Mouse (Mus musculus): ENCODE results near the gene Draxin.

Draxin gene

DNA sequence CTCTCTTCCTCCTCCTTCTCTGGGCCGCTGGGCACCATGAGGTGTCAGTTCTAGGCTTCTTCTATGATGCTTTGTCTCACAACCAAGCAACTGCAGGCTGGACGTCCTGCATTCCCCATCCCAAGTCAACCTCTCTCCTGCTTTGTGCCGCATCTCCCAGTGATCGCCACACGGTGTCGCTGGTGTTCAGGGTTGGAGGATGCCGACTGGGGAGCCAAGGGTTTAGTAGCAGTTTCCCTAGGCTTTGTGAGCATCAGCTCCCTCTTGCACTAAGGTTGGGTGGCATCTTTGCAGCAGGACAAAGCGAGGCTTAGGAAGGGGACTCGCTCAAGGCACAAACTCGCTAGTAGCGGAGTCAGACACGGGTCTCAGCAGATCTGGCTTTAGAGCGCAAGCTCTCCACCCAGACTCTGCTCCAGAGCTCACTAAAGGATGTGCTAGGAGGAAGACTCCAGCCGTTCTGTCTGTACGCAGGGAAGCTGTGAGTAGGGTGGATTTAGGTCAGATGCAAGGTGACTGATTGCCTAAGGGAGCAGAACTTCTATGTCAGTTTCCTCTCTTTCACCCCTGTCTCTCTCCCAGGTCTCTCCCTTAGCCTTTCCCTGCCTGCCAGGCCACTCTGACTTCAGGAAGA lies 15.6 kb downstream of the Draxin start:
- DNase-seq (ENCODE audit: low spot score) = peak; percentile 83

DNA sequence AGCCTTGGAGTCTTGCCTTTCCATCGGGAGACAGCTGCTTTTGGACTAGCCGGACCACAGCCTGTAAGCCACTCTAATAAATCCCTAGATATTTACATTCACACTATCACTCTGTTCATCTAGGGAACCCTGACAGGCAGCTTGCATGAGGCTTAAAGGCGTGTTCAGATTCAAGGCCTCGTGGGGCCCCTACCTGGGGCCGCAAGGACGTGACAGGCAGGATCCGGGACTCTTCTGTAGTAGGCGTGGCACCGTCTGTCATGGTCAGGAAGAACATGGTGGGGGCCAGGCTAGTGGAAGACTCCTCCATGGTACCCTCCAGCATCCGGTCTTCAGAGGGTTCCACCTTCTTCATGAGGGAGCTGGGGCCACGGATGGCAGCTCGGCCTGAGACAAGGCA lies 18.0 kb downstream of the Draxin start:
- no peak for DNase-seq (ENCODE audit: low spot score)

DNA sequence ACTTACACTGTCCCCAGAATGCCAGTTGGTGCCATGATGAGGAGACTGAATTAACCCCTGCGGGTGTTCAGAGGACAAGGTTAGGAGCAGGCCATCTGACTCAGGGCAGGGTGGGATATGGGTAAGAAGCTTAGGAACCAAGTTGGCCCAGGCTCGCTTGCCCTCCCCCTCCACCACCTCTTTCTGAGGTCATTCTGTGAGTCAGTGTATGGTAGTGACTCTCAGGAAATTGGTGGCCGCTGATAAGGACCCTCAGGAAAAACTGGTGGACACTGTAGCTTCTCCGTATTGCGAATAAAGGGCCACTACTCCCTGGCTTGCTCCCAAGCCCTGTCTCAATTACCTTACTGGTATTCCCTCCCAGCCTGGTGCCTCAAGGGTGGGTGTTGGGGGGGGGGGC lies 21.3 kb downstream of the Draxin start:
- DNase-seq (ENCODE audit: low spot score) = no peak

DNA sequence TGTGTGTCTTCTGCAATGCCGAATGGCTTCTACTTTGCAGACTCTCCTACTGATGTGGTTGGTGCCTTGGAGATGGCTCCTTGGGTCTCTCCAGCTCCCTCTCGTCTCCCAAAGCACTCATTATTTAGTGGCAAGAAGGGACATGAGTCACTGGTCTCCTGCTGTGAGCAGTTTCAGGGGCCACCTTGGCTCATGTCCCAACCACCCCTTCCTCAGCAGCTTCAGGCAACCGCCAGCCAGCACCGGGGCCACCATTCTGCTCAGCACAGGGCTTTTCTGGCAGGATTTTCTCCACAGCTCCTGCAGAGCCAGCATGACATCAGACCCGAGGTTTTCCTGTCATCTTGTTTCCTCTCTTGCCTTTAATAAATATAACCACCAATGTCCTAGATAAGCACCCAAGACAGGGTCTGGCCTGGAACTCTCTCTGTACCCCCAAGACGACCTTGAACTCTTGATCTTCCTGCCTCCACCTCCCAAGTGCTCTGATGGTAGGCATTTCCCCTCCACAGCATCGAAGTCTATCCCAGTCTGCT lies 21.9 kb downstream of the Draxin start:
- DNase-seq (ENCODE audit: low spot score) = no peak

DNA sequence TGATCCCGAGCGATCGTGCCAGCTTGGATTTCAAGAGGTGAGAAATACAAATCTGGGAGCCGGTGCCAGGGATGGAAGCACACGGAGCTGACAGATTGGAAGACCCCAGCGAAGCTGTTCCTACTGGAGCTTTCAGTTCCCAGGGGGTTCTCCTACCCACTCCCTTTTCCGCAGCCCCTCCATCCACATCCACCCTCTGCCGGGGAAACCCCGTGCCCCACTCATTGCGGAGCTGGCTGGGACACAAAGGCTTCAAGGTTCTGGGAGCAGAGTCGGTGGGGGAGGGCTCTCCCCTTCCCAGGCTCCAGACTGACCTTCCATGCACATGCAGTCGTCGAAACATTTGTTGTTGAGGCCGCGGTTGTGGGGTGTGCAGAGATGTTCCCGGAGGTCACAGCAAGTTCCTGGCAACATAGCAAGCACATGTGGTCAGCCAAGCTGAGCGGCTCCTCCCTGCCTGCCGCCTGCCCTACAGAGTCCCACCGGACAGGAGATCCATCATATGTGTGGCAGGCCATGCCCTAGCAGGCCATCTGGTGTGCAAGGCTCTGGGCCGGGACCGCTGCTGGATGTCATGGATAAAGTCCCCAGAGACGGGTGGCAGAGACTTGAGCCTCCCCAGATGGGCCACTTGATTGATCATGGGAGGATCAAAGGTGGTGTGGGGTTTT lies 22.7 kb downstream of the Draxin start:
- no peak for DNase-seq (ENCODE audit: low spot score)

DNA sequence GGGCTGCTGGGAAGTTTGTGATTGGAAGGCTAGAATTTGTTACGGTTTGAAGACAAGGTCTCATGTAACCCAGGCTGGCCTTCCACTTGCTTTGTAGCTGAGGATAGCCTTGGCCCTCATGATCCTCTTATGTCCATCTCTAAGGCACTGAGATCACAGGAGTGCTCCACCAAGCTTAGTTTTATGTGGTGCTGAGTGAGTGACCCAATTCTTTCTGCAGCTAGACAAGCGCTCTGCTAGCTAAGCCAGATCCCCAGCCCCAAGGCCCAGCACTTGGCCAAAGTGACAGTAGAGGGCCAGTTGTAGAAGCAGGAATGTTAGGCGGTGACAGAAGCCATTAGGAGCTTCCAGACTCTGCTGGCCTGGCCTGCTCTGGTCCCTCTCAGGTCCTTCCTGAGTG lies 26.4 kb downstream of the Draxin start:
- no peak for DNase-seq (ENCODE audit: low spot score)

DNA sequence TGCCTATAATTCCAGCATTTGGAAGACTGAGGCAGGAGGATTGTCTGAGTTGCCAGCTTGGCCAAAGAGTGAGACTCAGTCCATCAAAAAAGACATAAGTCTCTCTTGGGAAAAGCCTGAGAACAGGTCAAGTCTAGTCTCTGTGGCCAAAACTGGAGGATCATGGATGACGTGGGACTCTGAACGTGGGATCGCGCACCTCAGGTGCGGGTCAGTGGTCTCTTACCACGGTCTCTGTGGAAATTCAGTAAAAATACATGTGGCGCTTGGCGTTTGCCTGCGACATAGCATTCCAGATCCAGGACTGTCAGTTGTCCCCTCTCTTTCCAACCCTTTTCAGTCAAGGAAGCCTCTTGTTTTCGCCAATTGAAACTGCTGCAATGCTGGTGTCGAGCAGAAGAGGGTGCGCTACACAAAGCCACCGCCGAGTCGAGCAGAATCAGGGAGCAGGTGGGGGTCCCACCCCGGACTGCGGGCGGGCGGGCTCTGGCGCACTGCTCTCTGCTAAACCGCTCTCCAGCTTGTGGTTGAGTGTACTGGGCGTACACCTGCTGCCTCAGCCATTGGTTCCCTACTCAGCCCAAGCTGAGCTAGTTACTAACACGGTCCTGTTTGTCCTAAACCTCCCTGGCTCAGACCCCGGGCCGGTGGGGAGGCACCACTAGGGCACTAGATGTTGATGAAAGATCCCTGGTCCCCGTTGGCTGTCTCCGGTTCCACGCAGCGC lies 28.5 kb downstream of the Draxin start:
- DNase-seq (ENCODE audit: low spot score) = peak; percentile 60

DNA sequence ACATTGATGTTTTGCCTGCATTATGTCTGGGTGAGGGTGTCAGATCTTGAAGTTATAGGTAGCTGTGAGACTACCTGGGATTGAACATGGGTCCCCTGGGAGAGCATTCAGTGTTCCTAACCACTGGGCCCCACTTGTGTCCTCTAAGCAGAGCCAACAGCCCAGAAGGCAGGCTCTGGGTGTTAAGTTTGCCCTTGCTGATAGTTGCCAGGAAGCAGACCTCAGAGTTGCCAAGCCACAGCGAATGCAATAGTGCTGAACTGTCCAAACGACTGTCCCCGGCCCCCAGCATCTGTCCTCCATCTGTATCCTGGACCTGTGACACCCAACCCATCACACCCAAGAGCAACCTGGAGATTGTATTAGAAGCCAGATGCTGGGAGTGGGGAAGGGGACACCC lies 31.8 kb downstream of the Draxin start:
- DNase-seq (ENCODE audit: low spot score) = no peak

DNA sequence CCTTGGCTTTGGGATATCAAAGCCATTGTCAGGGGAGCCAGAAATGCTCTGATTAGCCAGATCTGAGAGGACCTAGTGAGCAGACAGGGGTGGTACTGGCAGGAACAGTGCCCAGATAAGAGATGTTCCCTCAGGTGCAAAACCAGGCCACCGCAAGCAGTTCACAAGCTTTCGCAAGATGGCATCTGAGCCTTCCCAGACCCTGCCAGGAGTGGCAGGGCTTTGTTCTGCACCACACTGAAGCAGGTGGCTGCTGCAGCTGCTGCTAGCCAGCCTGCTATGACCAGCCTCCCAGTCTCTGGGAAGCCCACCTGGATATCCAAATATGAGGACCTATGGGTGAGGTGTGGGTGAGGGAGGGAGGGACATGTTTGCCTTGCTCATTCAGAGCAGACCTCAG lies 32.6 kb downstream of the Draxin start:
- no peak for DNase-seq (ENCODE audit: low spot score)

DNA sequence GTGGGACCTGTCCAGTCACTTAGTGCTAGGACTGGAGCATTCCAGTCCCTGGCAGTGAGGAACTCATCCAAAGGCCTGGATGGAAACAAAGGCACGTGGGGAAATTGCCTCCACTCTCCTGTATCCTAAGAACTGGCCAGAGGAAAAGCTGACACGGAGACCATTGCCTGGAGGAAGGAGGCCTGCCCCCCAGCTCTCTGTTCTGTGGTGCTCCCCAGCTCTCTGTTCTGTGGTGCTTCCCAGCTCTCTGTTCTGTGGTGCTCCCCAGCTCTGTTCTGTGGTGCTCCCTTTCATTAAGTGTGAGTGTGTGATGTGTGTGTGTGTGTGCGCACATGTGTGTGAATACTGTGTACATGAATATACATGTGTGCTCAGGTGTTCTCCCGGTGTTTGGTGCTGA lies 35.4 kb downstream of the Draxin start:
- no peak for DNase-seq (ENCODE audit: low spot score)

DNA sequence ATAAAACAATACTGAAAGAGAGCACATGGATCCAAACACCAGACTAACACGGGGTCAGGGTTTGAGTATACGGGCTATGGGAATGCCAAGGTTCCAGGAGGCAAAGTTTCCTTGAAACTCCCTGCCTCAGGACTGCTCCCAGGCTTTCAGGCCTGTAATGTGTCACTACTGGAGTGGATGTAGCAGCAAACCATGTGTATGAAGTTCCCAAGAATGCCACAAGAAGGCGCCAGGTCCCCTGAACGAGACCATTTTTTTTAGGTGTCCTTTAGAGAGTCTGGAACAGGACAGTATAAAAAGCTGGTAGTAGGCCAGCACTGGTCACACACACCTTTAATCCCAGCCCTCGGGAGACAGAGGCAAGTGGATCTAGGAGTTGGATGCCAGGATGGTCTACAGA lies 36.3 kb downstream of the Draxin start:
- DNase-seq (ENCODE audit: low spot score) = no peak

DNA sequence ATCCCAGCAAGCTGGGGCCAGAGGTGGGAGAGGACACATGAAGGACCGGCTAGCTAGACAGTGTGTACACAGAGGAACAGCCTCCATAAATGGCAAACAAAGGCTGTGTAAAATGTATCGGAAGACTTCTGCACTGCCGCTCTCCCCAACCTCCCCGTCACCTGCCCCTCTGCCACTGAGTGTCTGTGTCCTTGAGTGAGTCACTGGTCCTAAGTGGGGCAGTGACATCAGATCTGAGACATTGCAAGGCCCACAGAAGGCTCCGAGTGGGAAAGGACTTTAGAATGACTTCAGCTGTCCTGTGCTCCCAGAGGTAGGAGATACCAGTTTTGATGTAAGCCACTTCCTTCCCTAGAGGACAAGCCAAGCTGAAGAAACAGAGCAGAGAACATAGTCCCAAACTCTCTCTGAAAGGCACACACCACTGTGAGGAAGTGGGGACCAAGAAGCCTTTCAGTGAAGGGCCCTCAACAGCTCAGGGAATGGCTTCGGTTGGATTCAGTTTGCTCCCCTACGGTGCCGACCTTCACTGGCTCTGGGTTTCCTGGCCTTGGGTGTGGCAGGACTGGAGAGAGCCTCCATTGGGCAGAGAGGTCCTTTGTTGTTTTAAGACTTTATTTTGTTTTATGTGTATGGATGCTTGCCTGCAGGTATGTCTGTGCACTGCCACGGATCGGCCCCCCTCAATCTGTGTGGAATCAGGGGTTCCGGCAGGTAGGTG lies 37.8 kb downstream of the Draxin start:
- DNase-seq (ENCODE audit: low spot score) = no peak

DNA sequence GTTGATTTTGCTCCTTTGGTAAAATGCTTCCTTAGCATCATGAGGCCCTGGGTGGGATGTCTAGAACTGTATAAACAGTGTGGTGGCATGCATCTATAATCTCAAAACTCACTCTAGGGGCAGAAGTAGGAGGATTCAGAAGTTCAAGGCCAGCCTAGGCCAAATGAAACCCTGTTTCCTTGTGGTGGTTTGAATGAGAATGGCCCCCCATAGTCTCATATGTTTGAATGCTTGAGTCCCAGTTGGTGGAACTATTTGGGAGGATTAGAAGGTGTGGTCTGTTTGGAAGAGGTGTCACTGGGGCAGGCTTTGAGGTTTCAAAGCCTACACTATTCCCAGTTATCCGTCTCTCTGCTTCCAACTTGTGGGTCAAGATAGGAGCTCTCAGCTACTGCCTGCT lies 39.3 kb downstream of the Draxin start:
- DNase-seq (ENCODE audit: low spot score) = no peak

DNA sequence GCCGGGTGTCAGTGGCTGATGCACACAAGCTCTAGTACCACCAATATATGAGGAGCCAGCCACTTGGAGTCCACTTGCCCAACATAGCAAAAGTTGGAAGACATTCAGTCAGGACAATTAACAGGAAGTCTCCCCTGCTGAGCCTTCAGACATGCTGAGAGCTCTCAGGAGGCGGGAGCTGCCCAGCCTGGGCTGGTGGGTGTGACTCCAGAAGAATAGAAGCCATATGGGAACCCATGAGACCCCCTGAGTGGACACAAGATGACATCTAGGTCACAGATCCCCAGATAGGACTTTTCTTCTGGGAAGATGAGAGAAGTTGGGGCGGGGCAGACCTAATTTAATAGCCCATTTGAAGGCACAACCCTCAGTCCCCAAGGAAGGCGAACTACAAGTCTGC lies 41.3 kb downstream of the Draxin start:
- no peak for DNase-seq (ENCODE audit: low spot score)

DNA sequence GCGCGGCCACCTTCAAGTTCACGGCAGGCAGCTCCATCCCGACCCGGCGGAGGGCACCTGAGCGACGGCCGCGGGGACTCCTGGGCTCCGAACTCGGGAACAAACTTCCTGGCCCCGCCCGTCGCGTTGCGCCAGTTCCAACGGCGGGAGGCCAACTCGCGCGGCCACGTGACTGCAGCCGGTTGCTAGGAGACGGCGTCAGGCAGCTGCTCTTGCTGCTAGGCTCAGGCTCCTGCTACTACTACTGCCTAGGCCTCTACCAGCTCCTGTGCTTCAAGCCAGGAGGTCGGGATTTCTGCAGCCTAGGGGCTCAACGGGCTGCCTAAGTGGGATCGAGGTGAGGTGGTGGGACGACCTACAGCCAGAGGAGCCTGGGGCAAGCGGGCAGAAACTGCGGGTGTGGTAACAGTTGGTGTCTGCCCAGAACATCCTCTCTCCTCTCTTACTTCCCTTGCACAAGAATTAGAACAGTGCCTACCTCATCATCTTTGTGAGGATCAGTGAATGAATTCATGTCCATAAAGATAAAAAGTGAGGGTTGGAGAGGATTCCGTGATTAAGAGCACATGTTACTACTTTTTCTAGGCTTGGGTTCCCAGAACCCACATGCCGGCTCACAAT lies 42.5 kb downstream of the Draxin start, which contains the start of gene Agtrap:
Agtrap (minus strand) TSS at position 125 of the 621 bp plus-strand sequence.
- peak; percentile 94 for DNase-seq (ENCODE audit: low spot score)

DNA sequence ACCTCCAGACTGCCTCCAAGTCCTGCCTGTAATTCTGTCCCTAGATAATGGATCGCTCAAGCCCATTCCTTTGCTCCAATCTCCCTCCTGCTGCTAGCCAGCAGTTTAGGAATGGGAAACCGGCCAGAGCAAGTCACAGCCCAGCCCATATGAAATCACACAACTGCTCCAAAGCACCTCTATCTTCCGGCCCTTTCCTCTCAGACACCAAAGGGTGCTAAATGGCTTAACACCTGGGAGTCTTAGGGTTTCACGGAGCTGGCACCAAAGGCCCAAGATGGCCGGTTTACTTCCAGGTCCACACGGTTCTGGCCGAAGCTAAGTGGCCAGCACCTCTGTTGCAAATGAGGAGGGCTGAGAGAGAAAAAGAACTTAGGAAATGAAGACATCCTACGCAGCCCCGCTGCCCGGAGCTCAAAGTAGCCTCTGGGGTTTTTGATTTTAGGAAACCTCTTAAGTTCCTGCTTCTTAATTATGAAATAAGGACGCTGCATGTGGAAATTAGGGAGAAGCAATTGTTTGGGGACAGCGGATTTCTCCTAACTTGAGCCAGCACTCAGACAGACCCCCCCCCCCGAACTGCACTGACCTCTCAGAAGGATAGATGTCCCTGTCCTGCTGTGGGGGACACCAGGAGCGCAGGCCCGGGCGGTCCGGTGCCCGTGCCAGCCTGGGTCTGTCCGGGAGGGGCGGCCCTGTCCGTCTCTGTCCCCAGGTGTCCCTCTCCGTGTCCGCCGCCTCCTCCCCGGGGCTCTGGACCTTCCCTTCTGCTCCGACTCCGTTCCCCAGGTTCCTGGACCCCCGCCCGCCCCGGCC lies 43.2 kb downstream of the Draxin start:
- no peak for DNase-seq (ENCODE audit: low spot score)

DNA sequence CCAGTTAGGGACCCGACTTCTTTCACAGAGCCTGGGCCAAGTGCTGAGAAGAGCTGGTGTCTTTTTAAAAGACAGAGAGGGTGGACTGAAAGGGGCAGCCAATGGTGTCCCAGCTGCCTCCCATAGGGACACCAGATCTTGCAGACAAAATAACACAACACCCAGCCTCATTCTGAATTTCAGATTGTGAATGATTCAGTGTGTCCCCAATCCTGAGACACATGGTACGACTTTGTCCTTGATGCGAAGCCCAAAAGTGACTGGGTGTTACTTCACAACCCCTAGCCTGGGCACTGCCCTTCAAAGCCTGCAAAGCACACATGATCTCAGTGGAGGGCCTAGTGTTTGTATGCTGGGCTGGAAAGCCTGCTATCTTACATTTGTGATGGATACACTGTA lies 44.6 kb downstream of the Draxin start:
- DNase-seq (ENCODE audit: low spot score) = no peak

DNA sequence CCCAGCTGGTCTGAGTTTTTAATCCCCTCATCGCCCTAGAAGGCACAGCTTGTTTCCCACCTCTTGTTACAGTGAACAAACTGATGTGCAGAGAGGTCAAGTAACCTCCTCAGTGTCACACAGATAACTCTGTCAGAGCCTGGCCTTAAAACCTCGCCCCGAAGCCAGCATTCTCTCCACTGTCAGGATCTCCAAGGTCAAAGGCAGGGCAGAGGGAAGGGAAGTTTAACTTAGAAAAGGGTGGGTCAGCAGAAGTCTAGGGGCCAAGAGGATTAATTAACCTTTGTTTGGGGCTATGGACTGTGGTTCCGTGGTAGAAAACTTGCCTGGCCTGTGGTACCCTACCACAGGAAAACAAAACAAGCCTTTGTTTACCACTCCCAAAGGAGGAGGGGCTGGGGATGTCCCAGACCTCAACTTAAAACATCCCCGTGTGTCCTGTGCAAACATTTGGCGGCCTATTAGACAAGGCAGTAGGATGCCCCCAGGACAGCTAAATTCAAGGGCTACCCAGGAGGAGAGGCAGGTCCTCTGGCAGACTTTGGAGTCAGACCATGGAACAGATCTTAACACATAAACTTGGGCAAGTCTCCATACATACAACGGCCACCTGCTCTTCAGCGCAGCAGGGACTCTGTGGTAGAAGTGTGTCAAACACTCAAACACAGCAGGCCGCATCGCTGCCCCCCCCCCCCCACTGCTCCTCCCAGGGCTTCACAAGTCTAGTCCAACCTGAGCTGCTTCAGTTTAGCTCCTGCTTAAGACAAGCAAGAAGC lies 45.2 kb downstream of the Draxin start:
- DNase-seq (ENCODE audit: low spot score) = no peak

DNA sequence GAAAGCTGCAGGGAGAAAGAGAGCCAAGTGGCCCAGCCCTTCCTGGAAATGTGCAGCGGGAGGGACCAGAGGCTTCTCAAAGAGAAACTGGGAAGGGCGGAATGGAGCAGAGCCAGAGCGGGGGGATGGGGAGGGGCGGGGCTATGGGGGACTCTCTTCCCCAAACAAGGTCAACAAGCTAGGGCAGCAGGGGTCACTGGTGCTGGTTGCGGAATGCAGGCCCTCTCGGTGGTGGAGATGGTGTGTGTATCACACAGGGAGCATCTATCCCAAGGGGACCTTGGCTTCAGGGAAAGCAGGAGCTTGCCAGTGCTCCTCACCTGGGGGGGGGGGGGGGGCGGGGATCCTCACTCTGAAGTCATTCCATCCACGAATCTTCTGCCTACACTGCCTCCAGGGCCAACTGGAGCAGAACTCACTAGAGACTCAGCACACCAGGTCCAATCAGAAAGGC lies 46.2 kb downstream of the Draxin start:
- DNase-seq (ENCODE audit: low spot score) = no peak
